Mouse (Mus musculus) erythroid progenitor cell, adult 5-6 weeks (primary cell): ENCODE results near the gene Zfp536. TPM values are rescaled to one million over a fixed set of nuclear protein-coding genes. Genes with fewer than 3 reads are reported as not detected.

Experiments
- total RNA-seq, 2 experiments: library from RNA; stranded (forward) in 1 of 2; stranded (reverse) in 1 of 2; fragments of 150-400 nt in 1 of 2; fragments of 186-747, 209-891 nt in 1 of 2; gene quantifications; 2 replicates each; pipeline versions ENCODE4 v1.2.3 to v1.2.4; 2015 to 2017; ENCODE audit warnings: low replicate concordance in 2 of 2

Zfp536 gene
- total RNA-seq, 2 experiments from 2014 or later = not detected

Other genes with a start within 250 kb of the Zfp536 start
- gene Uri1, start 249.9 kb upstream of the Zfp536 start, total RNA-seq (2015; ENCODE audit: low replicate concordance) = 10.1 TPM in 2 replicates
- gene Uri1, start 249.9 kb upstream of the Zfp536 start, total RNA-seq (2017; ENCODE audit: low replicate concordance) = 18.2 and 18.8 TPM in 2 replicates